Mouse (Mus musculus) heart, postnatal 10 days (tissue): ENCODE results near the gene C2cd5. TPM values are rescaled to one million over a fixed set of nuclear protein-coding genes. Genes with fewer than 3 reads are reported as not detected.
A peak's percentile ranks its signal among the peaks of the same experiment; 100 is the strongest.
"Not testable (repeated sequence)": the region's sequence is repeated elsewhere in the genome, so short reads cannot be mapped to it uniquely, and the experiment has no call there.

Experiments
- DNase-seq, 2 experiments: peaks; one replicate each; pipeline ENCODE4 v3.0.0; 2021
- intact Hi-C: fragments of 180-260 bp; cut with DNase I; formaldehyde crosslinking; loops from one replicate; pipeline ENCODE4 v1.15.1; 2025
- total RNA-seq, 2 experiments: library from RNA; stranded (reverse); gene quantifications; 2 replicates each; pipeline ENCODE4 v1.2.3; 2021

C2cd5 gene
- total RNA-seq, result 10 to 100 TPM; 23.9 to 27.0 TPM

GRCm38 (mm10) chr6:143099681-143100382 is at the start of gene C2cd5:
TSS of gene C2cd5 (minus strand) at chr6:143100141.
- intact Hi-C loops, result loop anchor here (2.0 kb wide), 1 partner anchor 67 kb away; the partner anchor contains the start of gene Etnk1
- DNase-seq, result peak; percentile 98

- no peak for DNase-seq
- intact Hi-C loops, result no loop called here
Measured at GRCm38 (mm10) chr6:143148868-143149267, 48.9 kb upstream of the C2cd5 start.

- peak; percentile 33 to 34 for DNase-seq
- intact Hi-C loops, result no loop called here
Measured at GRCm38 (mm10) chr6:143146756-143147155, 46.8 kb upstream of the C2cd5 start.

- DNase-seq, result no peak
- intact Hi-C loops, result no loop called here
Measured at GRCm38 (mm10) chr6:143145051-143145450, 45.1 kb upstream of the C2cd5 start.

- intact Hi-C loops, result no loop called here
- no peak for DNase-seq
Measured at GRCm38 (mm10) chr6:143144556-143144955, 44.6 kb upstream of the C2cd5 start.

- intact Hi-C loops, result no loop called here
- no peak for DNase-seq
Measured at GRCm38 (mm10) chr6:143143775-143144273, 43.9 kb upstream of the C2cd5 start.

- intact Hi-C loops, result no loop called here
Measured at GRCm38 (mm10) chr6:143143321-143143720, 43.4 kb upstream of the C2cd5 start.

GRCm38 (mm10) chr6:143142861-143143260 is 42.9 kb upstream of the C2cd5 start:
- intact Hi-C loops, result no loop called here
- no peak for DNase-seq

More at GRCm38 (mm10) chr6:143143321-143143720, 43.4 kb upstream of the C2cd5 start:
- DNase-seq, result no peak

GRCm38 (mm10) chr6:143141624-143142592 is 42.0 kb upstream of the C2cd5 start:
- intact Hi-C loops, DNase-seq: not testable (repeated sequence)

- no peak for DNase-seq
- intact Hi-C loops, result no loop called here
Measured at GRCm38 (mm10) chr6:143140884-143141283, 40.9 kb upstream of the C2cd5 start.

GRCm38 (mm10) chr6:143139417-143139816 is 39.5 kb upstream of the C2cd5 start:
- intact Hi-C loops, result no loop called here
- DNase-seq, result no peak

- DNase-seq, result no peak
- intact Hi-C loops, result no loop called here
Measured at GRCm38 (mm10) chr6:143137341-143137740, 37.4 kb upstream of the C2cd5 start.

- intact Hi-C loops, result no loop called here
- DNase-seq, result no peak
Measured at GRCm38 (mm10) chr6:143136688-143137087, 36.7 kb upstream of the C2cd5 start.

- intact Hi-C loops, result no loop called here
- no peak for DNase-seq
Measured at GRCm38 (mm10) chr6:143135097-143135496, 35.2 kb upstream of the C2cd5 start.

- no peak for DNase-seq
- intact Hi-C loops, result no loop called here
Measured at GRCm38 (mm10) chr6:143133150-143133549, 33.2 kb upstream of the C2cd5 start.

GRCm38 (mm10) chr6:143131895-143132652 is 32.1 kb upstream of the C2cd5 start:
- no peak for DNase-seq
- intact Hi-C loops, result no loop called here

- intact Hi-C loops, result no loop called here
- DNase-seq, result no peak
Measured at GRCm38 (mm10) chr6:143130411-143130810, 30.5 kb upstream of the C2cd5 start.

- intact Hi-C loops, result no loop called here
- no peak for DNase-seq
Measured at GRCm38 (mm10) chr6:143129952-143130351, 30.0 kb upstream of the C2cd5 start.

GRCm38 (mm10) chr6:143129466-143129865 is 29.5 kb upstream of the C2cd5 start:
- intact Hi-C loops, result no loop called here
- DNase-seq, result no peak

- intact Hi-C loops, result no loop called here
Measured at GRCm38 (mm10) chr6:143125721-143126120, 25.8 kb upstream of the C2cd5 start.

GRCm38 (mm10) chr6:143119325-143119724 is 19.4 kb upstream of the C2cd5 start:
- DNase-seq, result no peak
- intact Hi-C loops, result no loop called here

More at GRCm38 (mm10) chr6:143125721-143126120, 25.8 kb upstream of the C2cd5 start:
- no peak for DNase-seq
